Mouse (Mus musculus): Measurements from ENCODE around the gene Kcnn1. TPM values are rescaled to one million over a fixed set of nuclear protein-coding genes. Genes with fewer than 3 reads are reported as not detected.

Gene Kcnn1
- not detected in 4 replicates for total RNA-seq (2023)

GRCm38 (mm10) chr8:70862824-70863641, at the start of gene Kcnn1:
Gene Kcnn1, minus strand, starts transcription at chr8:70863258.

GRCm38 (mm10) chr8:70905831-70906736, 43.0 kb upstream of the Kcnn1 start, which contains the start of gene Map1s:
Gene Map1s, plus strand, starts transcription at chr8:70905932.

GRCm38 (mm10) chr8:70897021-70897680, 34.1 kb upstream of the Kcnn1 start, which contains the start of gene Rpl18a:
Gene Rpl18a, minus strand, starts transcription at chr8:70897412.

GRCm38 (mm10) chr8:70892022-70892895, 29.2 kb upstream of the Kcnn1 start, which contains the start of gene Slc5a5:
Gene Slc5a5, minus strand, starts transcription at chr8:70892757.

GRCm38 (mm10) chr8:70873364-70873985, 10.4 kb upstream of the Kcnn1 start, which contains the start of gene Ccdc124:
Gene Ccdc124, minus strand, starts transcription at chr8:70873935.

GRCm38 (mm10) chr8:70839408-70840351, 23.4 kb downstream of the Kcnn1 start, which contains the start of gene Arrdc2:
Gene Arrdc2, minus strand, starts transcription at chr8:70839720.

GRCm38 (mm10) chr8:70808239-70808638, 54.8 kb downstream of the Kcnn1 start, which contains the start of gene Il12rb1:
Gene Il12rb1, plus strand, starts transcription at chr8:70808449.

GRCm38 (mm10) chr8:70804481-70805206, 58.4 kb downstream of the Kcnn1 start, which contains the start of gene Mast3:
Gene Mast3, minus strand, starts transcription at chr8:70805054.

Other genes starting within 250 kb of the Kcnn1 start
- gene Lrrc25, start 247.1 kb downstream of the Kcnn1 start, total RNA-seq (2023), result 5.1 to 10.7 TPM (median 6.9 TPM) in 4 replicates
- not detected in 4 replicates for gene Gdf15, start 230.8 kb downstream of the Kcnn1 start, total RNA-seq (2023)
- 11.2 to 14.7 TPM (median 12.6 TPM) in 4 replicates for gene Pgpep1, start 202.9 kb downstream of the Kcnn1 start, total RNA-seq (2023)
- gene Lsm4, start 190.0 kb downstream of the Kcnn1 start, total RNA-seq (2023), result 121 to 135 TPM (median 129 TPM) in 4 replicates
- 2,399 to 2,837 TPM (median 2,594 TPM) in 4 replicates for gene Jund, start 164.3 kb downstream of the Kcnn1 start, total RNA-seq (2023)
- gene Iqcn, start 159.8 kb downstream of the Kcnn1 start, total RNA-seq (2023), result 49.7 to 55.4 TPM (median 53.1 TPM) in 4 replicates
- gene Gm3336, start 144.7 kb downstream of the Kcnn1 start, total RNA-seq (2023), result 0.69 to 1.2 TPM in 2 of 4 replicates, not detected in the others
- 1.8 to 3.5 TPM (median 2.8 TPM) in 4 replicates for gene Pde4c, start 139.5 kb downstream of the Kcnn1 start, total RNA-seq (2023)
- 8.0 to 10.4 TPM (median 9.2 TPM) in 4 replicates for gene Rab3a, start 108.6 kb downstream of the Kcnn1 start, total RNA-seq (2023)
- gene Mpv17l2, start 102.3 kb downstream of the Kcnn1 start, total RNA-seq (2023), result 24.6 to 27.8 TPM (median 26.5 TPM) in 4 replicates
- 23.5 to 27.1 TPM (median 25.3 TPM) in 4 replicates for gene Pik3r2, start 86.5 kb downstream of the Kcnn1 start, total RNA-seq (2023)
- gene Mast3, start 58.2 kb downstream of the Kcnn1 start, total RNA-seq (2023), result 209 to 221 TPM (median 216 TPM) in 4 replicates
- 0.92 to 2.6 TPM (median 1.1 TPM) in 4 replicates for gene Il12rb1, start 54.8 kb downstream of the Kcnn1 start, total RNA-seq (2023)
- gene Arrdc2, start 23.5 kb downstream of the Kcnn1 start, total RNA-seq (2023), result 21.4 to 33.4 TPM (median 25.9 TPM) in 4 replicates
- 36.5 to 40.5 TPM (median 38.0 TPM) in 4 replicates for gene Ccdc124, start 10.7 kb upstream of the Kcnn1 start, total RNA-seq (2023)
- not detected in 4 replicates for gene Slc5a5, start 29.5 kb upstream of the Kcnn1 start, total RNA-seq (2023)
- gene Rpl18a, start 34.2 kb upstream of the Kcnn1 start, total RNA-seq (2023), result 3,962 to 4,239 TPM (median 4,050 TPM) in 4 replicates
- gene Map1s, start 42.7 kb upstream of the Kcnn1 start, total RNA-seq (2023), result 57.0 to 65.6 TPM (median 61.2 TPM) in 4 replicates